Mouse (Mus musculus): ENCODE measurements around the gene Cacnb3.
"Not testable (repeated sequence)": the region's sequence is repeated elsewhere in the genome, so short reads cannot be mapped to it uniquely, and the experiment has no call there.

Cacnb3 gene

GRCm38 (mm10) chr15:98630540-98630939 is at the start of gene Cacnb3:
Cacnb3 (plus strand) TSS chr15:98630840.
- no peak for DNase-seq (ENCODE audit: low spot score)

- DNase-seq (ENCODE audit: low spot score) = peak; percentile 42
Measured at GRCm38 (mm10) chr15:98582410-98582809, 48.2 kb upstream of the Cacnb3 start.

DNA sequence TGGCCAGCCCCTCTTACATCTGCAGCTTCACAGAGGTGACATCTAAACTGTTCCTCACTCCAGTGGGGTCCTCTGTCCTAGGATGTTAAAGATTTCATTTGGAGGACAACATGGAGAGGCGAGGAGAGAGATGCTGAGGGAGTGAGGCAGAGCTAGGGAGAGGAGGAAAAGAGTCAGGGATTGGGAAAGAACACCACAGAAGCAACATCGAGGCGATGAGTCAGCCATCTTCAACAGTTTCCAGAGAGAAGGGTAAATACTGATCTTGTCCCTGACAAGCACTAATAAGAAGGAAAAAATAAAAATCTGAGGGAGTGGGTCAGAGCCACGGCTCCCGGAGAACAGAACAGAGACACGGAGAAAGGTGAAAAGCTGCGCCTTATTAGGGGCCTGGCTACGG is 47.6 kb upstream of the Cacnb3 start:
- DNase-seq (ENCODE audit: low spot score) = no peak

GRCm38 (mm10) chr15:98585421-98585820 is 45.2 kb upstream of the Cacnb3 start:
- no peak for DNase-seq (ENCODE audit: low spot score)

- DNase-seq (ENCODE audit: low spot score) = not testable (repeated sequence)
Measured at GRCm38 (mm10) chr15:98586141-98586540, 44.5 kb upstream of the Cacnb3 start.

GRCm38 (mm10) chr15:98587751-98588150 is 42.9 kb upstream of the Cacnb3 start:
- no peak for DNase-seq (ENCODE audit: low spot score)

- no peak for DNase-seq (ENCODE audit: low spot score)
Measured at GRCm38 (mm10) chr15:98589640-98590336, 40.9 kb upstream of the Cacnb3 start.

- no peak for DNase-seq (ENCODE audit: low spot score)
Measured at GRCm38 (mm10) chr15:98591396-98591795, 39.2 kb upstream of the Cacnb3 start.

- DNase-seq (ENCODE audit: low spot score) = peak; percentile 35
Measured at GRCm38 (mm10) chr15:98594193-98594592, 36.4 kb upstream of the Cacnb3 start.

GRCm38 (mm10) chr15:98595049-98595448 is 35.6 kb upstream of the Cacnb3 start:
- no peak for DNase-seq (ENCODE audit: low spot score)

- no peak for DNase-seq (ENCODE audit: low spot score)
Measured at GRCm38 (mm10) chr15:98596609-98597008, 34.0 kb upstream of the Cacnb3 start.

GRCm38 (mm10) chr15:98600036-98600709 is 30.5 kb upstream of the Cacnb3 start:
- no peak for DNase-seq (ENCODE audit: low spot score)

GRCm38 (mm10) chr15:98601832-98602190 is 28.8 kb upstream of the Cacnb3 start:
- no peak for DNase-seq (ENCODE audit: low spot score)

- no peak for DNase-seq (ENCODE audit: low spot score)
Measured at GRCm38 (mm10) chr15:98602191-98602881, 28.3 kb upstream of the Cacnb3 start.

DNA sequence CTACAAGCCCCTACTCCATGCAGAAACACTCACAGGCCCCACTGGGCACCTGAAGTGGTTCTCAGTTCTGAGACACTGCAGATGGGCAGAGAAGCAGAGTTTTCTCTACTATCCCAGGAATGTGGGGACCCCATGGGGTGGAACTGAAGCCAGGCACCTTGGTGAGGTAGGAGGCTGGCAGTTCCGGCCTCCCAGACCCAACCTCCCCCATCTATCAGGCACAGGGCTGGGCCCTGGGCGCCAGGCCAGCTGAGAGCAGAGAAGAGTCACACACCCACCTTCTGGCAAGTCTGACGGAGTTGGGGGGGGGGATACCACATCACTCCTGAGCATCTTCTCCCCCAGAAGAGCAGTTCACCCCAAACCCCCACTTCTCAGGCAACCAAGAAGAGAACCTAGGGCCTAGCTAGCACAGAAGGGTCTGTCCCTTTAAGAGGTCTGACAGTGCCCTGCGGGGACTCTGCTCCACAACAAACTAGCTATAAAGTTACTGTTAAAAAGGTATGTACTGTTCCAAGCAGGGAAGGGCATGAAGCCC is 27.6 kb upstream of the Cacnb3 start:
- no peak for DNase-seq (ENCODE audit: low spot score)

GRCm38 (mm10) chr15:98604041-98604575 is 26.5 kb upstream of the Cacnb3 start:
- no peak for DNase-seq (ENCODE audit: low spot score)

GRCm38 (mm10) chr15:98606051-98606536 is 24.5 kb upstream of the Cacnb3 start:
- no peak for DNase-seq (ENCODE audit: low spot score)

- DNase-seq (ENCODE audit: low spot score) = no peak
Measured at GRCm38 (mm10) chr15:98606739-98607138, 23.9 kb upstream of the Cacnb3 start.

DNA sequence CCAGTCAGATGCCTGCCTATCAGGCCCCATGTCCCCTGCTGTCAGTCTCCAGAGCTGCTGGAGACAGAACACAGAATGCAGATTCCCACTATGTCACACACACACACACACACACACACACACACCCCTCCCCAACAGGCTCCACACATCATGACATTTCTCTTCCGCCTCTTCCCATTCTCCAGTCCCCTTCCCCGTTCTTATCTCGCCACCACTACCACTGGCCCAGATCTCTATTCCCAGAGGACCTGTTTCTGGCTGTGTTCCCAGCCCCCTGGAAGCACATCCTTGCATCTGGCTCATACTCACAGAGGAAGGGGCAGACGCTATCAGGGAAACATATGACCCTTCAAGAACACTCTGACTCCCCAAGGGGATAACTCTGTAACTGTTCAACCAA is 23.1 kb upstream of the Cacnb3 start:
- DNase-seq (ENCODE audit: low spot score) = no peak

GRCm38 (mm10) chr15:98608058-98608783 is 22.4 kb upstream of the Cacnb3 start:
- no peak for DNase-seq (ENCODE audit: low spot score)

DNA sequence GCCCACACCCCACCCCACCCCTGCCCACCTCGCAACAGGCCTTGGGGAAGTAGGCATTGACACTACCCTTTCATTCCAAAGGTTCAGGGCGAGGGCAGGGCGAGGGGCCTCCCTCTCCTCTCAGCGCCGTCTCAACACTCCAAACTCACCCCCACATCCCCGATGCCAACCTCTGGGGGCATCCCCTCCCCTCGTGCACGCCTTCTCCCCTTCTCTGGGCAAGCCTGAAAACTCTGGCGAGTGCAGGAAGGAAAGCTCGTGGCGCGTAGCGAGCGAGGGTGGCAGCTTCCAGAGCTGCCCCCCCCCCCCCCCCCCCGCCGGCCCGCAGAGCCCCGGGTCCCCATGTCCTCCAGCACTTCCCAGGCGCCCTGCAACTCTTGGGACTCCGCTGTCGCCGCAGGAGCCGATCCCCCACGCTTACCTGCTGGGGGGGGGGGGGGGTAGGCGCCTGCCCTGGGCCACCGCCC is 21.8 kb upstream of the Cacnb3 start:
- DNase-seq (ENCODE audit: low spot score) = no peak
